Mouse (Mus musculus) embryonic fibroblast, embryonic 13.5 days (primary cell): ENCODE measurements around the gene Cspg4.

Experiments
- CTCF ChIP-seq: IDR thresholded peaks from 2 replicates; pipeline ENCODE4 v1.5.1; 2011; ENCODE audit warnings: mild to moderate bottlenecking, control low read depth, low read length, moderate library complexity, borderline replicate concordance; ENCODE audit not compliant: insufficient read depth
- POLR2A ChIP-seq: IDR thresholded peaks from 2 replicates; pipeline ENCODE4 v1.6.1; 2011; ENCODE audit warnings: low read depth, mild to moderate bottlenecking, control low read depth, low read length, moderate library complexity

DNA sequence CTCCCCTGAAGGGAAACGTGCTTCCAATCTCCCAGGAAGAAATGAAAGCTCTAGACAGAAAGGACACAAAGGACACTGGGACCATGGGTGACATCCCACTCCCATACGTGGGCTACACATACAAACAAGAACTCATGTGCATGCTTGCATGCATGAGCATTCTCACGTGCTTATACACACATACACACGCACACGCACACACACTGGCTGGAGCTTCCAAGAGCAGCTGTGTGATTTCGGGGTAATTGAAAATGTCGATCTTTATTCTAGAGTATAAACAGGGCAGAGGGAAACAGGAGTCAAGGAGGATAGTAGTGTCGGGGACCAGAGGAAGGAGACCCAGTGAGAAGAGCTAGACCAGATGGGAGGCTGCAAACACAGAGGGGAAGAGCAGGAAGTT is 20.2 kb upstream of the Cspg4 start:
- TF ChIP-seq CTCF: no peak
- no peak for TF ChIP-seq POLR2A
